Mouse (Mus musculus) stomach, postnatal 0 days (tissue): ENCODE data around the gene Gm13272.

Experiments used
- CTCF ChIP-seq: IDR thresholded peaks from 2 replicates; pipeline ENCODE4 v1.5.1; 2016; ENCODE audit warnings: antibody characterized with exemption, low read depth, mild to moderate bottlenecking, moderate library complexity
- EP300 ChIP-seq: optimal IDR thresholded peaks from 2 replicates; pipeline ENCODE3; 2016; ENCODE audit warnings: antibody characterized with exemption

- no peak for TF ChIP-seq EP300
- no peak for TF ChIP-seq CTCF
Measured at GRCm38 (mm10) chr4:88739036-88739435, 40.6 kb upstream of the Gm13272 start.
